Mouse (Mus musculus) heart, embryonic 12.5 days (tissue): Measurements from ENCODE around the gene C2cd2. TPM values are rescaled to one million over a fixed set of nuclear protein-coding genes. Genes with fewer than 3 reads are reported as not detected.
A peak's percentile ranks its signal among the peaks of the same experiment; 100 is the strongest.

Source experiments
- ATAC-seq: fragments of 200-750 bp; cut with Nextera tagmentation; 2 replicates; pipeline ENCODE4 v1.8.0; 2017; ENCODE audit warnings: moderate TSS enrichment, moderate library complexity; ENCODE audit not compliant: insufficient number of reproducible peaks, low FRiP score
- H3K27ac ChIP-seq: fragments of 300-500 bp; sonication (generic); 2 replicates; pipeline ENCODE4 v1.5.1; 2016; ENCODE audit warnings: mild to moderate bottlenecking, moderate library complexity; ENCODE audit not compliant: poor library complexity, severe bottlenecking
- H3K27me3 ChIP-seq: fragments of 300-500 bp; sonication (generic); replicated peaks from 2 replicates; pipeline ENCODE4 v1.6.1; 2016; ENCODE audit warnings: mild to moderate bottlenecking, moderate library complexity
- H3K36me3 ChIP-seq: fragments of 300-500 bp; sonication (generic); 2 replicates; pipeline ENCODE4 v1.6.1; 2016; ENCODE audit warnings: mild to moderate bottlenecking, moderate library complexity
- H3K4me1 ChIP-seq: fragments of 300-500 bp; sonication (generic); replicated peaks from 2 replicates; pipeline ENCODE4 v1.6.1; 2016; ENCODE audit warnings: mild to moderate bottlenecking
- H3K4me2 ChIP-seq: fragments of 300-500 bp; sonication (generic); 2 replicates; pipeline ENCODE4 v1.6.1; 2016; ENCODE audit warnings: mild to moderate bottlenecking, moderate library complexity
- H3K4me3 ChIP-seq: fragments of 300-500 bp; sonication (generic); 2 replicates; pipeline ENCODE4 v1.5.1; 2016; ENCODE audit warnings: mild to moderate bottlenecking
- H3K9ac ChIP-seq: fragments of 300-500 bp; sonication (generic); 2 replicates; pipeline ENCODE4 v1.6.1; 2016; ENCODE audit warnings: mild to moderate bottlenecking, moderate library complexity
- H3K9me3 ChIP-seq: fragments of 300-500 bp; sonication (generic); replicated peaks from 2 replicates; pipeline ENCODE4 v1.6.1; 2016; ENCODE audit warnings: mild to moderate bottlenecking, moderate library complexity
- WGBS: fragments of 180-500 bp; shearing (Covaris S2); methylation state at CpG from one replicate; pipeline ENCODE4 v1.1.7; 2016; 5-methylcytosine and 5-hydroxymethylcytosine counted together
- polyA plus RNA-seq: library from polyadenylated mRNA; unstranded; fragments of >200 nt; fragmentation: Nextera tagmentation; extraction: Ambion mirVana; gene quantifications from 2 replicates; pipeline ENCODE4 v1.2.1, GENCODE M21; 2016

Gene C2cd2
- polyA plus RNA-seq, 1 experiment from 2014 or later = 19.3 TPM

GRCm38 (mm10) chr16:97883696-97884095 is 78.7 kb downstream of the C2cd2 start:
- peaks cover 48% of the 10 kb centered on the region for H3K36me3 ChIP-seq
- no peak overlapping the region for H3K4me2 ChIP-seq
- no peak for ATAC-seq
- H3K4me3 ChIP-seq = no peak overlapping the region
- WGBS = 77% methylated on average over 1 of the region's 1 CpGs
- no peak overlapping the region for H3K9ac ChIP-seq
- H3K4me1 ChIP-seq = no peaks in the 10 kb centered on the region
- H3K27me3 ChIP-seq = no peaks in the 10 kb centered on the region
- H3K27ac ChIP-seq = no peak overlapping the region
- peaks cover 5% of the 10 kb centered on the region; the same call in 1 of the 2 replicates for H3K9me3 ChIP-seq

- Histone ChIP-seq H3K27me3 (no peaks in the 10 kb centered on the region), H3K9ac (no peak overlapping the region), H3K4me1 (no peaks in the 10 kb centered on the region), H3K4me3 (no peak overlapping the region), H3K36me3 (peaks cover 48% of the 10 kb centered on the region), H3K27ac (no peak overlapping the region), H3K9me3 (peaks cover 5% of the 10 kb centered on the region; the same call in 1 of the 2 replicates), H3K4me2 (no peak overlapping the region)
- ATAC-seq = no peak
Observed at GRCm38 (mm10) chr16:97882891-97883290, 79.5 kb downstream of the C2cd2 start.

DNA sequence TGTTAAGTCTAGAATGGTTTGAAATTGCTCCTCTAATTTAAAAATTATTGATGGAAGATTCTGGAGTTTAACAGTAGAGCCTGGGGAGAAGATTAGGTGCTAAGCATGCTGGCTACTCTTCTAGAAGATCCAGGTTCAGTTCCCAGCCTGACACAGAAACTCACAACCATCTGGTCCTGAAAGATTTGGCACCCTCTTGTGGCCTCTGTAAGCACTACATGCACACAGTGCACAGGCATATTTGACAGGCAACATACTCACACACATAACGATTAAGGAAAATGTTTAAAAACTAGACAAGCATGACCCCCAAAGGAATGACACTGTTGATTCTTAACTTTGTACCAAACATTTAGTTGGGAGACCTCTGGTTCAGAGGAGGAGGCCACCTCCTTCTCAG is 83.3 kb downstream of the C2cd2 start:
- Histone ChIP-seq H3K27me3 (no peaks in the 10 kb centered on the region), H3K4me1 (no peaks in the 10 kb centered on the region), H3K4me2 (no peak overlapping the region), H3K4me3 (no peak overlapping the region), H3K9ac (no peak overlapping the region), H3K36me3 (peaks cover 68% of the 10 kb centered on the region), H3K9me3 (peaks cover 5% of the 10 kb centered on the region; the same call in 1 of the 2 replicates), H3K27ac (no peak overlapping the region)
- 84% methylated on average over 1 of the region's 1 CpGs for WGBS
- ATAC-seq = no peak

GRCm38 (mm10) chr16:97877502-97877901 is 84.9 kb downstream of the C2cd2 start:
- H3K4me2 ChIP-seq = no peak overlapping the region
- H3K27me3 ChIP-seq = no peaks in the 10 kb centered on the region
- H3K36me3 ChIP-seq = peaks cover 76% of the 10 kb centered on the region
- H3K9me3 ChIP-seq = peaks cover 5% of the 10 kb centered on the region; the same call in 1 of the 2 replicates
- H3K9ac ChIP-seq = no peak overlapping the region
- no peak for ATAC-seq
- no peak overlapping the region for H3K27ac ChIP-seq
- H3K4me3 ChIP-seq = no peak overlapping the region
- H3K4me1 ChIP-seq = no peaks in the 10 kb centered on the region
- WGBS = 85% methylated on average over 3 of the region's 3 CpGs

DNA sequence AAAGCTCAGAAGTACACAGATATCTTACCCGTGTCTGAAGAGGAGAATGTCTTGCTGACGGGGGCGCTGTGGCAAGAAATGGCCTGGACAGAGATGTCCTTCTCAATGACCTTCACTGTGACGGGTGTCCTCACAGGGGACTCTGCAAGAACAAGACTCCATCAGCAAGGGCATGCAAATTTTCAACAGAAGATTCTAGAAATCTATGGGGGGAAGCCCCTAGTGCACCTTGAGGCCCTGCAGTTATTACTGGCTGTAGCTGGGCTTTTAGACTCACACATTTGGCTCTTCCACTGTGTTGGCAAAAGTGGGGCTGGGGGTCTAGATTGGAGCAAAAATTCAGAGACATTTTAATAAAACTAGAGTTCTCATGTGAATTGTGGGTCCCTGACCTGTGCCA is 87.3 kb downstream of the C2cd2 start:
- Histone ChIP-seq H3K27ac (no peak overlapping the region), H3K4me1 (no peaks in the 10 kb centered on the region), H3K9me3 (peaks cover 5% of the 10 kb centered on the region; the same call in 1 of the 2 replicates), H3K36me3 (peaks cover 70% of the 10 kb centered on the region), H3K9ac (no peak overlapping the region), H3K4me2 (no peak overlapping the region), H3K27me3 (no peaks in the 10 kb centered on the region), H3K4me3 (no peak overlapping the region)
- WGBS = 82% methylated on average over 4 of the region's 4 CpGs
- no peak for ATAC-seq

- WGBS = 55% methylated on average over 1 of the region's 1 CpGs
- H3K9ac ChIP-seq = no peak overlapping the region
- peaks cover 67% of the 10 kb centered on the region for H3K36me3 ChIP-seq
- no peak overlapping the region for H3K27ac ChIP-seq
- no peak overlapping the region for H3K4me2 ChIP-seq
- H3K27me3 ChIP-seq = no peaks in the 10 kb centered on the region
- no peak overlapping the region for H3K4me3 ChIP-seq
- ATAC-seq = no peak
- H3K9me3 ChIP-seq = peaks cover 3% of the 10 kb centered on the region; the same call in 1 of the 2 replicates
- H3K4me1 ChIP-seq = no peaks in the 10 kb centered on the region
Observed at GRCm38 (mm10) chr16:97874376-97874775, 88.0 kb downstream of the C2cd2 start.

DNA sequence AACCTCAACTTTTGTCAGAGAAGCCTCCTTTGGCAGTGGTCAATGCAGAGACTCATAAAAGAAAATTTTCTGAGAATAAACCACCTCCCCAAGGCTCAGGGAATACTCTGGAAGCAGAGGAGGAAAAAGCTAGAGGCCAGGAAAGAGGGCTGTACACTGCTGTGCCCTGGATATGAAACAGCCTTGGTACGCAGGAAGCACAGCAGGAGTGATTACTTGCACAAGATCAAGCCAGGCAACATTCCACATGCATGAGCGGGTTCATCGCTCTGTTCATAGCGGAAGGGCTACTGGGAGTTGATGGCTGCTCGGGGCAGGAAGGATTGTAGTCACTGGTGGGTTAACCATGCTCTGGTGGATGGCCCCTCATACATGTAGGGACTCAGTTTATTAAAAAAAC is 89.7 kb downstream of the C2cd2 start:
- no peak overlapping the region for H3K4me2 ChIP-seq
- no peaks in the 10 kb centered on the region for H3K27me3 ChIP-seq
- 89% methylated on average over 5 of the region's 5 CpGs for WGBS
- H3K4me1 ChIP-seq = no peaks in the 10 kb centered on the region
- ATAC-seq = no peak
- H3K27ac ChIP-seq = no peak overlapping the region
- H3K4me3 ChIP-seq = no peak overlapping the region
- peaks cover 78% of the 10 kb centered on the region for H3K36me3 ChIP-seq
- no peak overlapping the region for H3K9ac ChIP-seq
- no peaks in the 10 kb centered on the region for H3K9me3 ChIP-seq

DNA sequence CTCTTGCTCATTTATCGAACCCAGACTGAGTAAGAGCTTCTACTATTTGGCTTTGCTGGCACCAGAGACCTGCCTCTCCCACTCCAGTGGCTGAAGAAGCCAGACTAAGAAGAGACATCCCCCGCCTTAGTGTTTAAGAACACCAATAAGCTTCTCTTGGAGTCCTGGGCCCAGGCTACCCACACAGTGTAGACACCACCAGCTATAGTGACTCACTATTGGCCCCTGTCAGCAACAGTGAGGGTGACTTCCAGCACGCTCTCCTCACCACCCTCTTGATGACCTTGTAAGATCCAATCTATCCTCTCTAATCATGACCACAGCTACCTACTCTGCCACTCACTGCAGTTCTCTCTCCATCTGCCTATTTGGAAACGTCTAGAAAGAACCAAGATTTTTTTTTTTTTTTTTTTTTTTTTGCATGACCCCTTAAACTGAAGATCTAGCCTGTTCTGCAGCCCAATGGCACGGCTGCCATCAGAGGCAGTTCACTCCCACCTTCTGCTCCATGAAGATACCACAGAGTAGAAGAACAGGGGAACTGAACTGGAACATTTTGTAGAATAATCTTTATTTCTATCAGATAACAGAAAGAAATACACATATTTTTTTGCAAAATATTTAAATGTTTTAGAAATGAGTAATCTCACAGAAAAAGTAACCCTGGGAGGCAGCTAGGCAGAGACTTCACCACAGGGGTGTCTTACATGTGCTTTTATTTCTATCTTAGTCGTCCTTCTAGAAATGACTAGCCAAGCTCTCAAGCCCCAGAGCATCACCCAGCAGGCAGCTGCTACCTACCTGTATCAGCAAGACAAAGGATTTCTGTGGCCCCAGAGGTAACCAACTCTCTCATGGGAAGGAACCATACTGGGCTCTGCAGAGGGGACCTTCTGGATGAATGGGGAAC is 93.0 kb downstream of the C2cd2 start:
- no peak overlapping the region for H3K9ac ChIP-seq
- no peaks in the 10 kb centered on the region for H3K9me3 ChIP-seq
- no peak overlapping the region for H3K4me2 ChIP-seq
- no peaks in the 10 kb centered on the region for H3K4me1 ChIP-seq
- no peak overlapping the region for H3K27ac ChIP-seq
- H3K36me3 ChIP-seq = peaks cover 61% of the 10 kb centered on the region
- ATAC-seq = no peak
- 71% methylated on average over 6 of the region's 6 CpGs for WGBS
- no peaks in the 10 kb centered on the region for H3K27me3 ChIP-seq
- H3K4me3 ChIP-seq = no peak overlapping the region

- H3K36me3 ChIP-seq = peaks cover 49% of the 10 kb centered on the region
- no peaks in the 10 kb centered on the region for H3K27me3 ChIP-seq
- no peak for ATAC-seq
- no peaks in the 10 kb centered on the region for H3K4me1 ChIP-seq
- no peak overlapping the region for H3K27ac ChIP-seq
- no peak overlapping the region for H3K9ac ChIP-seq
- no peaks in the 10 kb centered on the region for H3K9me3 ChIP-seq
- no peak overlapping the region for H3K4me3 ChIP-seq
- H3K4me2 ChIP-seq = no peak overlapping the region
- WGBS = 83% methylated on average over 3 of the region's 3 CpGs
Observed at GRCm38 (mm10) chr16:97863932-97864467, 98.4 kb downstream of the C2cd2 start.

DNA sequence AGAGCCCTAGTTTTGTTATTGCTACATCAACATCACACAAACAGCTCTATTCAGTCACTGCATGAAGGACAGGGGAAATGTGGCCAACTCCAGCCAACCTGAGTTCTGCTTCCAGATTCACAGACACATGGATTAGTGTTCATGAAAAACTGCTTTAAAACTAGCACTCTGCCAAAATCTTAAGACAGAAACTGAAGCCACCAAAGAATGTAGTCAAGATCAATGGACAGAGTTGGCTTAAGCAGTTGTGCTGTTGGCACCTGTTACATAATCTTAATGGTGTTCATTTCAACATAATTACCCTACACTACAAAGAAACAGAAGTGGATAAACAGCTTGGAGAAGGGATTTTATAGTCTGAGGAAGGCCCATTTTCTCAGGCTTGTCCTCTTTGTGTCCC is 106.3 kb downstream of the C2cd2 start:
- Histone ChIP-seq H3K36me3 (peaks cover 27% of the 10 kb centered on the region), H3K9me3 (no peaks in the 10 kb centered on the region), H3K4me3 (no peak overlapping the region), H3K27ac (no peak overlapping the region), H3K4me1 (peaks cover 4% of the 10 kb centered on the region; the same call in 1 of the 2 replicates), H3K4me2 (no peak overlapping the region), H3K27me3 (no peaks in the 10 kb centered on the region), H3K9ac (no peak overlapping the region)
- ATAC-seq = no peak

GRCm38 (mm10) chr16:97851741-97852319 is 110.6 kb downstream of the C2cd2 start, which contains the start of gene Prdm15:
Gene Prdm15, minus strand, starts transcription at chr16:97851850.
- peak within 1 kb of the TSS; percentile 75 for H3K4me3 ChIP-seq
- H3K4me2 ChIP-seq = peak within 1 kb of the TSS; percentile 75
- ATAC-seq = peak; percentile 87
- no peaks in the 10 kb centered on the region for H3K27me3 ChIP-seq
- H3K4me1 ChIP-seq = peaks cover 25% of the 10 kb centered on the region
- H3K9ac ChIP-seq = peak within 1 kb of the TSS; percentile 95
- peak within 1 kb of the TSS; percentile 99 for H3K27ac ChIP-seq
- H3K9me3 ChIP-seq = no peaks in the 10 kb centered on the region
- H3K36me3 ChIP-seq = no peaks in the 10 kb centered on the region
- WGBS = 1% methylated on average over 30 of the region's 31 CpGs
